Mouse (Mus musculus): ENCODE measurements at regions not wholly inside any gene's neighbourhood (a gene's known extent, or its start where the extent isn't known, plus 50 kb on each side); places are given as distances from the start of the nearest gene placed in this dataset.

GRCm38 (mm10) chr1:113392962-113393361 is 1528.2 kb upstream of the Dsel start:
- no peak overlapping the region for H3K4me3 ChIP-seq (ENCODE audit: insufficient read depth, low read length)
- TF ChIP-seq POLR2A (IDR thresholded peaks at IDR 0.05; ENCODE audit: low read depth, low read length), result no peak
- no peak for TF ChIP-seq CTCF (IDR thresholded peaks at IDR 0.05; ENCODE audit: borderline replicate concordance, insufficient read depth, low read length)

DNA sequence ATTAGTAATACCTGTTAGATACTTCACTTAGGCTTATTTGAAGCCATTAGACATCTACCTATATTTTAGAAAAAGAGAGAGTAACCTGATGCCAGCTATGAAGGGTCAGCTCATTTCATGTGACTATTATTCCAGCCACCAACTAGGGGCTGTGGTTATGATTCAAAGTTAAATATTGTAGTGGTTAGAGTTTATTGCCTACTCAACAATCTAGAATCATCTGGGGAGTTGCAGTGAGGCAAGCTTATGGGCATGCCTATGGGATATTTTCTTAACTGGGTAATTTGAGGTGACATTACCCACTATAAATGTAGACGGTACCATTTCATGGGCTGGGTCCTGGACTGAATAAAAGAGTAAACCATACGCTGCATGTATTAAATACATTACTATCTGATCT is 1525.2 kb upstream of the Dsel start:
- H3K4me1 ChIP-seq (ENCODE audit: control insufficient read depth, insufficient read depth, low read length), result no peaks in the 10 kb centered on the region
- H3K4me3 ChIP-seq (ENCODE audit: insufficient read depth, low read length), result no peak overlapping the region
- H3K27ac ChIP-seq (ENCODE audit: insufficient read depth, low read length), result no peak overlapping the region
- no peak for TF ChIP-seq POLR2A (IDR thresholded peaks at IDR 0.05; ENCODE audit: low read depth, low read length)
- no peak for TF ChIP-seq CTCF (IDR thresholded peaks at IDR 0.05; ENCODE audit: borderline replicate concordance, insufficient read depth, low read length)

More at GRCm38 (mm10) chr1:113392962-113393361, 1528.2 kb upstream of the Dsel start:
- Histone ChIP-seq H3K27ac (ENCODE audit: insufficient read depth, low read length) (no peak overlapping the region), H3K4me1 (ENCODE audit: control insufficient read depth, insufficient read depth, low read length) (no peaks in the 10 kb centered on the region)

DNA sequence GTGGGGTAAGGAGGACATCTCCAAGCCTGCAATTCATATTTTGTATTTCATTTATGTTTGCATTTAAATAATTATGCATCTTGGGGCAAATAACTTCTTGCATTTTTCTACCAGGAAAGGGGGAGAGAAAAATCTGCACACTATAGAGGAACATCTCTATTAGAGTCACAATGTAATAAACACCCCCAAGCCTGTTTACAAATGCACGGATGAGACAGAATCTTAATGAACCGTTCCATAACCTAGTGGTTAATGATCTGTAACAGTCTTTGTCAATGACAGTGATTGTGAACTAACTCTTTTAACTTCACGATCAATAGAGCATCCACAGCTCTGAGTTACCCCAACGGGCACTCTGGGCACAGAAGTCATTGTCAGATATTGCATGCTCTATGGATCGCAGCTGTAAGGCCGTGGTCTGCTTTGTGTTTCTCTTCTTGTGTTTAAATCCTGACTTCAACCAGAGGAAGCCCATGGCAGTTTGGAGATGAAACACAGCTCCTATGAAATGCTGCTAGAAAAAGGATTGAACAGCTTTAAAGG is 1520.2 kb upstream of the Dsel start:
- no peaks in the 10 kb centered on the region for H3K4me1 ChIP-seq (ENCODE audit: control insufficient read depth, insufficient read depth, low read length)
- H3K27ac ChIP-seq (ENCODE audit: insufficient read depth, low read length), result no peak overlapping the region
- TF ChIP-seq POLR2A (IDR thresholded peaks at IDR 0.05; ENCODE audit: low read depth, low read length) (no peak), CTCF (IDR thresholded peaks at IDR 0.05; ENCODE audit: borderline replicate concordance, insufficient read depth, low read length) (no peak)
- no peak overlapping the region for H3K4me3 ChIP-seq (ENCODE audit: insufficient read depth, low read length)

GRCm38 (mm10) chr1:113383717-113384116 is 1519.0 kb upstream of the Dsel start:
- no peak overlapping the region for H3K4me3 ChIP-seq (ENCODE audit: insufficient read depth, low read length)
- no peak overlapping the region for H3K27ac ChIP-seq (ENCODE audit: insufficient read depth, low read length)
- no peaks in the 10 kb centered on the region for H3K4me1 ChIP-seq (ENCODE audit: control insufficient read depth, insufficient read depth, low read length)
- no peak for TF ChIP-seq POLR2A (IDR thresholded peaks at IDR 0.05; ENCODE audit: low read depth, low read length)
- no peak for TF ChIP-seq CTCF (IDR thresholded peaks at IDR 0.05; ENCODE audit: borderline replicate concordance, insufficient read depth, low read length)

DNA sequence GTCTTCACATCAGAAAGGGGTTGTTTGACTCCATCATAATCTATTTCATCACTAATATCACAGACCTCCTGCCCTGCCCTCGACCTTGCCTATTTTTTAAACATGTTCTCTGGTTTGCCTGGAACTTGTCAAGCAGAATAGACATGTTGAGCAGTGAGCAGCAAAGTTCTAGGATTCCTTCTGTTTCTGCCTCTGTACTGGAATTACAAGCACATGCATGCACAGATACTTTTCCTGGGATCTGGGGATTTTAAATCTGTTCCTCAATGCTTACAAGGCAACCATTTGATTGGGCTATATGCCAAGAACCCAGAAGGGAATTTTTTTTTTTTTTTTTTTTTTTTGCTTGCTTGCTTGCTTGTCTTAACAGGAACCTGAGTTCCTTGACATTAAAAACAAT is 1508.0 kb upstream of the Dsel start:
- TF ChIP-seq CTCF (IDR thresholded peaks at IDR 0.05; ENCODE audit: borderline replicate concordance, insufficient read depth, low read length), result no peak
- no peak for TF ChIP-seq POLR2A (IDR thresholded peaks at IDR 0.05; ENCODE audit: low read depth, low read length)
- Histone ChIP-seq H3K4me3 (ENCODE audit: insufficient read depth, low read length) (no peak overlapping the region), H3K4me1 (ENCODE audit: control insufficient read depth, insufficient read depth, low read length) (peaks cover 3% of the 10 kb centered on the region; the same call in 1 of the 2 replicates), H3K27ac (ENCODE audit: insufficient read depth, low read length) (peak overlapping the region; percentile 80)

DNA sequence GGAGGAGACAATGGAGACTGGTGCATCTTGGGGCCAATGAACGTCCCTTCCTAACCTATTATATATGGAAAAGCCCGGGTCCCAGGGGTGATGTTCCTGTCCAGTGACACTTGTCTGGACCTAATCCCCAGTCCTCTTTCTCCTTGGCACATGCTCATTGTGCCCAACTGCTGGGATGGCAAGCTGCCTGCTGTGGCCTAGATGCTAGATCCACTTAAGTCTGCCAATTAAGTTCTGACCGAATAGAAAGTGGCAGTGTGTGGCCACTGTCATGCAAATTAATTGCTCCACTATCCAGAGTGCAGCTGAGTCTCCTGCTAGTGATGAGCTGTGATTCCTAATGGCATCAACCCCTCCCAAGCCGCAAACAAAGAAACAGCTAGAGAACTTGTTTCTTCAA is 1493.5 kb upstream of the Dsel start:
- no peak overlapping the region for H3K4me3 ChIP-seq (ENCODE audit: insufficient read depth, low read length)
- H3K4me1 ChIP-seq (ENCODE audit: control insufficient read depth, insufficient read depth, low read length), result no peaks in the 10 kb centered on the region
- no peak overlapping the region for H3K27ac ChIP-seq (ENCODE audit: insufficient read depth, low read length)
- TF ChIP-seq POLR2A (IDR thresholded peaks at IDR 0.05; ENCODE audit: low read depth, low read length) (no peak), CTCF (IDR thresholded peaks at IDR 0.05; ENCODE audit: borderline replicate concordance, insufficient read depth, low read length) (no peak)

GRCm38 (mm10) chr1:113308037-113308436 is 1443.3 kb upstream of the Dsel start:
- no peak for TF ChIP-seq CTCF (IDR thresholded peaks at IDR 0.05; ENCODE audit: borderline replicate concordance, insufficient read depth, low read length)
- TF ChIP-seq POLR2A (IDR thresholded peaks at IDR 0.05; ENCODE audit: low read depth, low read length), result no peak
- Histone ChIP-seq H3K27ac (ENCODE audit: insufficient read depth, low read length) (no peak overlapping the region), H3K4me1 (ENCODE audit: control insufficient read depth, insufficient read depth, low read length) (no peaks in the 10 kb centered on the region), H3K4me3 (ENCODE audit: insufficient read depth, low read length) (no peak overlapping the region)

DNA sequence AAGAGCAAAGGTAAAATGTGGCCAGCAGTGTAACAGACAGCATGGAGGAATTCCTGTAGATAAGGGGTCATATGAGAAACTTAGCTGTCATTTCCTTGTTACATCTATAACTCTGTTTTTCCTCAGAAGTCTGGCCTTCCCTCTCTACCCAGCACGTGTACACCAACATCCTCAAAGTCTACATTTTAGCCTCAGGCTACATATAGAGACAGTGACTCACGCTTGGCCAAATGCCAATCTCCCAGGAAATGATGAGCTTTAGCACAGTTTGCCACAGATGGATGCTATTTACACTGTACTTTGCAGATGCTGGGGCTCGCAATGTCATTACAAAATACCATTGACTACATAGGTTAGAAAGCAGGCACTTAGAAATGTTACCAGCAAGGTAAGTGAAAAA is 1433.1 kb upstream of the Dsel start:
- TF ChIP-seq POLR2A (IDR thresholded peaks at IDR 0.05; ENCODE audit: low read depth, low read length), result no peak
- TF ChIP-seq CTCF (IDR thresholded peaks at IDR 0.05; ENCODE audit: borderline replicate concordance, insufficient read depth, low read length), result no peak
- H3K4me3 ChIP-seq (ENCODE audit: insufficient read depth, low read length), result no peak overlapping the region
- H3K4me1 ChIP-seq (ENCODE audit: control insufficient read depth, insufficient read depth, low read length), result no peaks in the 10 kb centered on the region
- peak overlapping the region; percentile 61 for H3K27ac ChIP-seq (ENCODE audit: insufficient read depth, low read length)

GRCm38 (mm10) chr1:113288242-113288641 is 1423.5 kb upstream of the Dsel start:
- Histone ChIP-seq H3K27ac (ENCODE audit: insufficient read depth, low read length) (peak overlapping the region; percentile 83), H3K4me3 (ENCODE audit: insufficient read depth, low read length) (no peak overlapping the region), H3K4me1 (ENCODE audit: control insufficient read depth, insufficient read depth, low read length) (no peaks in the 10 kb centered on the region; the same call in 1 of the 2 replicates)
- TF ChIP-seq CTCF (IDR thresholded peaks at IDR 0.05; ENCODE audit: borderline replicate concordance, insufficient read depth, low read length), result no peak

GRCm38 (mm10) chr1:113284122-113284521 is 1419.4 kb upstream of the Dsel start:
- TF ChIP-seq POLR2A (IDR thresholded peaks at IDR 0.05; ENCODE audit: low read depth, low read length) (no peak), CTCF (IDR thresholded peaks at IDR 0.05; ENCODE audit: borderline replicate concordance, insufficient read depth, low read length) (no peak)
- Histone ChIP-seq H3K27ac (ENCODE audit: insufficient read depth, low read length) (no peak overlapping the region), H3K4me3 (ENCODE audit: insufficient read depth, low read length) (no peak overlapping the region), H3K4me1 (ENCODE audit: control insufficient read depth, insufficient read depth, low read length) (no peaks in the 10 kb centered on the region; the same call in 1 of the 2 replicates)

DNA sequence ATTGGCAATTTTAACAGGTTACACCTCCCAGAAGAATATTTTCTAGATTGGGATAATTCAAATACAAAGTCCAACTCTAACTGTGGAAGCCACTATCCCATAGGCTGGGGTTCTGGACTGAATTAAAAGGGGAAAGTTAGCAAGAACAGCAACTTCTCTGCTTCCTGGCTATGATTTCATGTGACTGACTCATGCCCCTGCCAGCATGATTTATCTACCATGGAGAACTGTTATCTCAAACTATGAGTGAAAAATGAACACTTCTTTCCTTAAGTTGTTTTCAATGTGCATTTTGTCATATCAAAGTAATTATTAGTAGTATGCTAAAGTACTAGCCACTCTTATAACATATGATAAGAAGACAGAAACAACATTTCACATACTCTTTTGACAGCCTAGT is 1394.7 kb upstream of the Dsel start:
- Histone ChIP-seq H3K4me1 (ENCODE audit: control insufficient read depth, insufficient read depth, low read length) (no peaks in the 10 kb centered on the region), H3K27ac (ENCODE audit: insufficient read depth, low read length) (no peak overlapping the region), H3K4me3 (ENCODE audit: insufficient read depth, low read length) (no peak overlapping the region)
- TF ChIP-seq POLR2A (IDR thresholded peaks at IDR 0.05; ENCODE audit: low read depth, low read length), result no peak
- TF ChIP-seq CTCF (IDR thresholded peaks at IDR 0.05; ENCODE audit: borderline replicate concordance, insufficient read depth, low read length), result no peak
